Mouse (Mus musculus) R1 (cell line): ENCODE measurements at regions not wholly inside any gene's neighbourhood (a gene's known extent, or its start where the extent isn't known, plus 50 kb on each side); places are given as distances from the start of the nearest gene placed in this dataset.

Experiments used
- DNase-seq: peaks from one replicate; pipeline ENCODE4 v3.0.0-alpha.2; 2018; ENCODE audit warnings: low read depth, low spot score

DNA sequence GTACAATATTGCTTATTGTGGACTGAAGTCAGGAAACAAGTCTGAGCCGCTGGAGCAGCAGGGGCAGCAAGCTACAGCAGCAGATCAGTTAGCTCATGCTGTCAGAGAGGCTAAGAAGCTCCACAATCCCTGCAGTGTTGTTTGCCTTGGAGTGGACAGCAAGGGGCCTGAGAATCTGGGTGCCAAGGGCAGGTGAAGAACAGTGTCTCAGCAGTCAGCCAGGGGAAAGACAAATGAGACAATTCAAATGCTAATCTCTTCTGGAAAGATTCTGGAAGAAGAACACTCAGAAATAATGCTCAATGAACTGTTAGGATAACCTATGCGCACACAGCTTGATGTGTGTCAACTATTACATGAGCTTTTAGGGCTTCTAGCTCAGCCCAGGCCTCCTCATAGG, 315.5 kb upstream of the Nrp1 start:
- peak; percentile 95 for DNase-seq

DNA sequence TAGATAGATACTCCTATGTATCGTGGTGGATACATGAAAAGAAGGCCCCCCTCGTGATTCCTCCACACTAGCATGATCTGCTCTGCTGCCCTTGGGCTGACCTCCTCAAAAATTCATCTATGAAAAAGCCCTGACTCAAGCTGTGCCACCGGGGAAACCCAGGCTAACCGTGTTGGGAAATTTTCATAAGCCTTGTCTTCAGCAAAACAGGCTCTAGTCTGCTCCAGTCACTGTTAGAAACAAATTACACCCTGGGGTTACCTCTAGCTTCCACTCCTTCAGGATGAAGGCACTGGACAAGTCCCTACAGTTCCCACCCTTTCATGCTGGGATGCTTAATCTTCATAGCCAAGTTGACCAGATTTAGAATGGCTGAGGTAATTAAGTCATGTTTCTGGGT, 315.0 kb upstream of the Nrp1 start:
- DNase-seq: no peak

DNA sequence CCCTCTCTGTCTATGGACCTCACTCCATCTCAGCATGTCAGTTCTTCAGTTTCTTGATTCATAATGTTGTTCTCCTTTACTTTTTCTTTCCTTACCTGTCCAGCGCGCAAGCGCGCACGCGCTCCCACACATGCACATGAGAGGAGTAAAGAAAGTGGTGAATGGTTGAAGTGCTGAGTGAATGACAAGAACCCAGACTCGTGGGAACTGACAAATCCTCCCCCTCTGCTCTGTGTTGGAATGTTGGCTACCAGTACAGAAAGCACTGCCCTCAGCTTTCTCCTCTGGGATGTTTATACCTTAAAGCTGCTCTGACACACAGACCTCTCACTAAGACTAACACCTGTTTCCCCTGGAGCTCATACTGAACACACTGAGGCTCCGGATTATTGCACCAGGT, 302.2 kb upstream of the Nrp1 start:
- DNase-seq: no peak

DNA sequence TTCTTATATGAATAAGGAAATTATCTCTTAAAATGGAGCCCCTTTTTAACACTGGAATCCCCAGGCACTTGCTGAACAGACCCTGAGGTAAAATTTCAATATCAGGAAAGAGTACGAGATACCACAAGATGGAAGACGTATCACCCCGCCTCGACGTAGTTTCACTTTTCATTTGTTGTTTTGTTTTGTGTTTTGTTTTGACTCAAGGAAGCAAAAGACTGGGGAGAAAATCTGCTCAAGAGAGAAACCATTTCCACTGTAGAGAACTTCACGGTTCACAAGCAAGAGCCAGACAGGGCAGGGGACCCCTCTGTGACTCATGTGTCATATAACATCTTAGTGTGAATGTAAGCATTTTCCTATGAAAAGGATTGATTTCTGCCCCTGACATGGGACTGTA, 300.6 kb upstream of the Nrp1 start:
- no peak for DNase-seq

DNA sequence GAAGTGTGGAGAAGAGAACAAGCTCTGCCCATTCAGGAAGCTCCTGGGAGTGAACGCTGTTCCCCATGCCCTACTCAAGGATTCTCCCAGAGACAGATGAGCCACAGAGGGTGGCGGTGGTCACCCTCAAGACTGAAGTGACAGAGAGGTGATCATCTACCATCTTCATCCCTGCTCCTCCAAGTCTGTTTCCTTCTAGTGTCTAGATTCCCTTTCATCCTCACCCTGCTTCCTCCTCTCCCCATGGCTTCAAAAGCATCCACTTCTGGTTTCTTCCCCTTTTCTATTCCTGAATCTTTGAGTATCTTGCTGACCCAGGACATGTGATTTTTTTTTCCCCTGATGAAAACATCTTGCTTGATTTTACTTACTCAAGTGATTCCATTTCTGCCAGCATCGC, 298.6 kb upstream of the Nrp1 start:
- DNase-seq: no peak

DNA sequence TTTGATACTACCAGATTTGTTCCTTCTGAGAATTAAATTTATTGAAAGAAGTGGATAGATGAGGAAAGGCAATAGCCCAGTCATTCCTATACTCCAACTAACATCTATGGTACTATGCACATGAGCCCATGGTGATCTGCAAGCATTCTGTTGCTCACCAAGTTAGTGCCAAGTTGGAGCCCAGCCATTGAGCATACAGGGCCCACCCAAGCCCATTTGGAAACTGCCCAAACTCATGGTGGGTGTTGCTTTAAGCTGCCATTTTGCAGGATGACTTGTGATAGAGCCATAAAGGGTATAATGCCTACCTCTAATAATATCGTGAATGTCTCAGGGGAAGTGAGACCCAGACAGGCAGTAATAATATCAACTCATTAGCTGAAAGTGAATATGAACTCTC, 294.2 kb upstream of the Nrp1 start:
- DNase-seq: no peak

DNA sequence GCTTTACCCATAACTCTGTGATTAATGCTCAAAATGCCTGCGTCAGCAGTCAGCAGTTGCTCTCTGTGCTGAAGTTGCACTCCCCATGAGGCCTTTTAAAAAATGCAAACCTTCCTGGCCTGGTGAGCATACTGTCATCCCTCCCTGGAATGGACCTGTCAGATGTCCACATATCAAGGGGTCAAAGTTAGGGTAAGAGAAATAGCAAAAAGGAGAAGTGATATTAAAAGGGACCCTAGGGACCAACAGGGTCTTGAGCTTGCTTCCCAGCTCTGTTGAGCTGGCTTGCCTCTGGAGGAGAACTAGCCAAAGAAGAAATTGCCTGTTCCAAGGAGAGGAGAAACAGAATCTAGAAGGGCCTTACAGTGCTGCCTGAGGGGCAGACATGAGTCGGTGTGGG, 293.3 kb upstream of the Nrp1 start:
- no peak for DNase-seq

DNA sequence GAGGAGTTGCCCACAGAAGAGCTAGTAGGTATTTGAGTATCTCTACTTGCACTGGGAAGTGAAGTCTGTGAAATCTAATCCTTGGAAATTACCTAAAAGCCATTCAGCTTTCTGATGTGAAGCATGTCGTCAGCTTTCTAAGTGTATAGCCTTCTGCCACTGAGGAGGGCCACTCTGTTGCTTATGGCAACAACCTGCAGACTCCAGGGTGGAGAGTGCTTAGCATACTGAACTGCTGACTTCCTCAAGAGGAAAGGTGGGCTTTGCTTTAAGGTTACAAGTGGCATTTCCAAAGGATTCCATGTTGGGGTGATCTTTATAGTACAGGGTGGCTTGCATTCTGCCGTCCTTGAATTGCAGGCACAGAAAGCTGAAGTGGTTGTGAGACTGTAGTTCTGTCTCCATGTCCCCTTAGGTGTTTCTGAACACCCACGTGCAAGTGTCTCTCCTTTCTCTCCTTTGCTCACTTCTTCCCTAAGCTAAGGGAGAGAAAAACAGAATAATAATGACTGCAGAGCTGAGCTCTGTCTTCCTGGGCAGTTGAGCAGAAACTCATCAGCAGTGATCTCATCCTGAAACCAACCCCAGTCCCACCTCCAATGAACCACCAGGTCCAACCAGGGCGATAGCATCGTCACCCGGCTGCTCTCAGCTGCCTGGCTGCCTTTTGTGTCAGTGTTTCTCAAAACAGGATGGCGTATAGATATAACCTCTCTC, 292.3 kb upstream of the Nrp1 start:
- DNase-seq: peak; percentile 22

DNA sequence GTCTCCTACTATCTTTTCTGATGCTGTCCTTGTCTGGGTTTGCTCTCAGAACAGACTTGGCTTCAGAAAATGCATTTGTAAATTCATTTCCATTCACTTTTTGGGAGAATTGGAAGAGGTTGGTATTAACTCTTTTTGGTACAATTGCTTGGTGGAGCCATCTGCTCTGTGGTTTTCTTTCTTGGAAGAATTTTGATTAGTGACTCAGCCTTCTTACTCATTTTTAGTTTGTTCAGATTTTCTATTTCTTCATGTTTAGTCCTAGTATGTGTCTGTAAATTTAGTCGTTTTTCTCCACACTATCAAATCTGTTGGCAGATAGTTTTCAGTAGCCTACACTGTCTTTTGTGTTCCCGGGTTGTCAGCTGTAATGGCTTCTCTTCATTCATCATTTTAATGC, 288.7 kb upstream of the Nrp1 start:
- no peak for DNase-seq

DNA sequence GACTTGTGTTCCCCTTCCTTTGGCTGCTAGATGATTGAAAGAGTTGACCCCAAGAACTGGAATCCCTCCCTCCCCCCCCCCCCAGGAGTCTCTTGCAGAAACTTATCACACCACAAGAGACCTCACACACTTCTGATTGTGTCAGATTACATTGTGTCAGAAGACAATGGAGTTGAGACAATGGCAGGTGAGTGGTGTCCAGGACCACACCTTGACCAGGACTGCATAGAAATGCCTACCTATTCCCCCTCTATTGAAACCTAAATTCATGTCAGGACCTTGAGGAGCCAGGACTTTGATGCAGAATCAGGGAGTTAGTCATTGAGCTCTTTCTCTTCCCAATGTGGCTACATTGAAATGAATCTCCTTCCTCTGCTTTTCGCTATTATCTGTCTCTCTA, 282.8 kb upstream of the Nrp1 start:
- DNase-seq: peak; percentile 33

DNA sequence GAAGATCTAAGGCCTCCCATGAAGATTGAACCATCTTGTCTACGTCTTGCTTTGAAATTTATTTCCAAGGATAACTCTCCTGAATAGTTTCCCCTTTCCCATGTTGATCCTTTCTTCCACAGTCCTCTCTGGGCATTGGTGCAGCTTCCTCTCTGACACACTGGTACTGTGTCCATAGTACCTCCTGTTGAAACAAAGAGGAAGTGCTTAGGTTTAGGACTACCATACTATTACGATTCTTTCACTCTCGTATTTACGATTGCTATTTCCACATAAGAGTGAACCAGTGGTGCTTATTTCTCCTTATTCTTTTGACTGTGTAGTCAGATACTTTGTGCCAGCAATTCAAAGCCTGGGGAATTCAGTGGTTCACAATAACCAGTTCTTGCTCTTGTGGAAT, 282.2 kb upstream of the Nrp1 start:
- DNase-seq: no peak

DNA sequence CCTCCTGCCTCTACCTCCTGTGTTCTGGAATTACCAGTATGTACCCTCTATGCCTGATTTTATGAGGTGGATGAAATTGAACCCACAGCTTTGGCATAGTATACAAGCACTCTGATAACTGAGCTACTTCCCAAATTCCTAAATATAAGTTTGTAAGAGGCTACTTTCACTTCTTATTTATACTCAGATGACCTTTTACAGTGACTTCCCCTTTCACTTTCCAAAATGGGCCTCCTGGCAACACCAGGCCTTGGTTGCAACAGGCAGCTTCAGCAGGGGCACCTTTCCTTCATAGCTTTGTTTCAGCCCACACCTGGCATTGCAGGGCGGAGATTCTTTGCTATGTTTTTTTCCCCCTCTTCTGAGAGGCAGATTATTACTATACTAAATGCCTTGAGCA, 279.7 kb upstream of the Nrp1 start:
- DNase-seq: no peak

DNA sequence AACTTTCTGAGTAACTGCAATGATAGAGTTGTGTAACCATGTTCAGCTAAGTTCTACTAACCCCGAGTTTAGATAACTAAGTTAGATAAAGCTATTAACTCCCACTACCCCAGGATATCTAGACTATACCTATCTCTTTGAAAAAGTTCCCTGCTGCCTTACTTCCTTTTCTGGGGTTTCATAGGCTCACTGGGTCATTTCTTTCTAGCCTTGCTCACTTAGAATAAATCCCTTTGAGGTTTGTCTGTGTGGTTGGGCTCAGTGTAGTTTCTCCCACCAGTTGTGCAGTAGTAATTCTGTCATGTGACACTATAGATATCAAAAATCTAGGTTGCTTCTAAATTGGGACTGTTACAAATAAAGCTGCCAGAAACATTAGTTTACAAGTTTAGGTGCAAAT, 272.6 kb upstream of the Nrp1 start:
- no peak for DNase-seq

DNA sequence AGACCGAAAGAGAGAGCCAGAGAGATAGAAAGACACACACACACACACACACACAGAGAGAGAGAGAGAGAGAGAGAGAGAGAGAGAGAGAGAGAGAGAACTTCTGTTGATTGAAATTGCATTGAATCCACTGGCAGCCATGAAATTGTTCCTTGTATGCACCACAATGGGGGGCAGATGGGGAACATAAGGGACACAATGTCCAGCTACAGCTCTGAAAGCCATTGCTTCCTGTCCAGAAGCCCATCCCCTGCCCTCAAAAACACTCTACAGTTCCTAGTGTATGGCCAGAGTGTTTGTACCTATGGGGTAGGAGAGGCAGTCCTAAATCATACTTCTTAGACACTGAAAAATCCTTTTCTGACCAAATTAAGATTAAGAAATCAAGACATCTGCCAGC, 270.9 kb upstream of the Nrp1 start:
- no peak for DNase-seq

DNA sequence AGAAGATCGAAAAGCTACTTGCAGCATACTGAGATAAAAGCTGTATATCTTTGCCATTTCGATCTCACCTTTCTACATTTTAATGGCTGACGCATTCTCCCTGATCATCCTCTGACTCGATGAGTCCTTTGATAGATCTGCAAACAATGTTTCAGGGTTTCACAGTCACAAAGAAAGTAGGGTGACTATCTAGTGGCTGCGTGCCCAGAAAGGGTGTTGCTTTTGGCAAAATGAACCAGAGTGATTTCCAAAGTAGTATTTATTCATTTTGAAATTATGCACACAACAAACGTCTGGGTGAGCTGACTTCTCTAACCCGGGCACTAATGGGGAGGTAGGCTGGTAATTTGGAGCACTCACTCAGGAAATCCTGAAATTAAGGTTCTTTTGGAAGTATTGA, 265.6 kb upstream of the Nrp1 start:
- no peak for DNase-seq

DNA sequence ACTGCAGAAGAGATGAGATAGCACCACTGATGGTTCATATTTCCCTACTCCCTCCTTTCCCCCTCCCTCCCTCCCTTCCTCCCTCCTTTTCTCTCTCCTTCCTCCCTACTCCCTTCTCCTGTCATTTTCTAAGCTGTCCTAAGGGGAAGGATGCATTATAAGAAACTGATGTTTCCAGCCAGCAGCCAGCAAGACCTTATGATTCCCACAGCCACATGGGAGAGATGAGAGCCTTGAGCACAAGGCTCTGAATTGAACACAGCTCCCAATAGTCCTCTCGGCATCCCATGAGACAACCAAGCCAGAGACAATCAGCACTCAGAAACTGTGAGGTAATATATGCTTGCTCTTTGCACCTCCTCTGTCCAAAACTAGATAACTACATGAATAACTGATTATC, 263.0 kb upstream of the Nrp1 start:
- DNase-seq: no peak

DNA sequence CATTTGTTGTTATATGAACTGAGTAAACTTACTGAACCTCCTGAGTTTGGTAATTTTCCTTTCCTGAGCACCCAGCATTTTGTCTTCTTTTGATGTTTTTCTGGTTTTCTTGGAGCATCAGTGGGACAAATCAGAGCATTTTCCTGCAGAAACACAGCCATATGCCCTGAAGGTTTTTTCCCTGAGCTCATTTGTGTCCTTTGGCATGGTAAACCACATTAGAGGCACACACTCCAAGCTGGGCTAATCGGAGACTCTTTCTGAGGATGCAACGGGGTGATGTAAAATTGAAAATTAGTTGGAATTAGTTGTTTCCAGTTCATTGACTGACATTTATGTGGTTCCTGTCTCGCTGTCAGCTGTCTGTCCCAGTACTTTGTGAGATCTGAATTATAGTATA, 260.8 kb upstream of the Nrp1 start:
- DNase-seq: no peak

DNA sequence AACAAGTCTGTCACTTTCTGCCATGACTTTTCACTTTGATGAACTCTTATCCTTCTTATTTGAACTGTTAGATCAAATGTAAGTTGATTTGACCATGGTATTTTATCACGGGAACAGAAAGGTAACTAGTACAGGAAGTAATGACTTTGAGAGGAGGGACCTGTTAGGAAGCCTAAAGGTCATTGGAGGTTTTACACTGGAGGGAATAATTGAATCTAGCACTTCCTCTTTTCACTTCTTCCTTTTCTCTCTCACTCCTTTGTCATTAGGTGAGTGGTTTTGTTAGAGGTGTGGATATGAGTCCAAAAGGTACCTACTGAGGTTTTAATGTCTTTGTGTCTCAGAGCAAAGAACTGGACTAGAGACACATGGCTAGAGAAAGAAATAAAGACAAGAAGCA, 255.0 kb upstream of the Nrp1 start:
- DNase-seq: no peak

DNA sequence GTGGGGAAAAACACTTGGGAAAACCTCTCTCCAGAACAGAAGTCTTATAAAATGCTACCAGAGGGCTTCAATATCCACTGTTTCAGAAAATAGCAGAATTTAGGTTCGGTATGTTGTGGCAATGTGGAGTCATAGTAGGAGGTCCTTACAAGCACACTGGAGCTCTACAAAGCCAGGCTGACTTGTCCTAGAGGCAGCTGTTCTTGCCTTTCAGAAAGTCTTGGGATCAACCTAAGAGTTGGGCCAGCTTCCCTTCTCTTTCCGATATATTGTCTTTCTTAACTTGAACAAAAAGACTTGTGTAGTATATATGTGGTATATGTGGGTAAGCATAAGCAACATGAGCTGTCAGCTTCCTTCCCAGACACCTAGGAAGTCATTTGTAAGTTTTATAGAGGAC, 251.8 kb upstream of the Nrp1 start:
- no peak for DNase-seq

DNA sequence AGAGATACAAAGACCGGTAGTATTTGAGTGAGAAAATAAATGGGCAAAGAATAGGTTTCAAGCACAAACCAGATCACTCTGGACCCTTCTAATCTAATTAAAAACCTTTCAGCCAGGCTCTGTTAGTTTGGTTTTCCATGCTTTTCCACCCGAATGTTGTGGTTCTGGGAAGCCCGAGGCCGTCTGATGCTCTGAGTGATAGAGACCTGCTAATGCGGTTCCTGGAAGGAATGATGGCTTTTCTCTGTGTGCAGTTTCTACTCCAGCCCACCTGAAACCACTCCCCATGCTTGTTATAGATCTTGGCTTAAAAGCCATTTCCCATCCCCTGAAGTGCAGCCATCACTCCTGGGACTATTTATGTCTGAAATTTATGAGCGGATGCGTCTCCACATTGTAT, 251.4 kb upstream of the Nrp1 start:
- no peak for DNase-seq

DNA sequence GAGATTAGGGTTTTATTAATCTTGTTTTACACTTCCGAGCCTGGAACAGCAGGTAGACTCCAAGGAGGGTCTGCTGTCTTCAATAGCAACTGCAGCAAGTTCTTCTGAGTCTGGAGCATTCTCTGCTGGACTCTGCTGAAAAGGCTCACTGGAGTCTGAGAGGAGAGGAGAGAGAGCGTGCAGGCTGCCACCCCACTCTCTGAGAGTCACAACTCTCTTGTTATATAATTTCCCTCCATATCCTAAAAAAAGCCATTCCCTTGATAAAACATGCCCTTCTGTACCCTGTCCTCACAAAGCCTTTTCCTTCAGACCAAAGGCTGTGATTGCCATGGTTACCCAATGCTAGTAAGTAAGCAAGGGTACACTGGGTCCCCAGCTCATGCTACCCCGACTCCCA, 249.4 kb upstream of the Nrp1 start:
- DNase-seq: no peak

DNA sequence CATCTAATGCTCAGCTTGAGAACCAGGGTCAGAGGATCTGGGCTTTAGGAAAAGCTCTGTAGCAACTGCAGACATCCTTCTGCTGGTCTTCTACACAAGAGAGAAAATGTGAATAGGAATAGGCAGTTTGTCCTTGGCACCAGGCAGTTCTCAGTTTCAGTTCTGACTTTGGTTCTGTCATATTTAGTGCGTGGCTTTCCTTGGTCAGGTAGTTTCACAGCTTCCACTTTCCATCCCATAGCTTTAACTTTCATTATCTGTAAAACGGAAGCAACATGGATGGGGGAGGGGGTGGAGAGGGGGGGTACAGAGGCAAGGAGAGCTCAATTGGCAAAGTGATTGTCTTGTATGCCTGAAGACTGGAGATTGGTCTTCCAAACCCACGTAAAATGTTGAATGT, 247.3 kb upstream of the Nrp1 start:
- no peak for DNase-seq

DNA sequence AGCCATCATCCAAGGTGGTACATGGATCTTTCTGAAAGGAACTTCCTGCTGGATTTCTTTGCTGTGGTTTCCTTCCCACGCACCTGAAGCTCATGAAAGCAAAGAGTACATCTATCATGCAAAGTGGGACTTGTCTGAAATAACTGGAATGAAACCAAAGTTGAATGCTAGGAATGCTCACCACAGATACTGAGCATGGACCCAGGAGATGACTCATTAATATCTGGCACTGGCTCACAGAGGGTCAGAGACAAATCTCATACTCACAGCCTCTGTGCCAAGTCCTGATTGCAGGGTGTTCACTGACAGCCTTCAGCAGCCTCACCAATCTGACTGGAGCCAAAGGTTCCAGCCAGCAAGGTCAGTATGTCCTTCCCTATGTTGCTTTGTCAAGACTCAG, 245.3 kb upstream of the Nrp1 start:
- no peak for DNase-seq

DNA sequence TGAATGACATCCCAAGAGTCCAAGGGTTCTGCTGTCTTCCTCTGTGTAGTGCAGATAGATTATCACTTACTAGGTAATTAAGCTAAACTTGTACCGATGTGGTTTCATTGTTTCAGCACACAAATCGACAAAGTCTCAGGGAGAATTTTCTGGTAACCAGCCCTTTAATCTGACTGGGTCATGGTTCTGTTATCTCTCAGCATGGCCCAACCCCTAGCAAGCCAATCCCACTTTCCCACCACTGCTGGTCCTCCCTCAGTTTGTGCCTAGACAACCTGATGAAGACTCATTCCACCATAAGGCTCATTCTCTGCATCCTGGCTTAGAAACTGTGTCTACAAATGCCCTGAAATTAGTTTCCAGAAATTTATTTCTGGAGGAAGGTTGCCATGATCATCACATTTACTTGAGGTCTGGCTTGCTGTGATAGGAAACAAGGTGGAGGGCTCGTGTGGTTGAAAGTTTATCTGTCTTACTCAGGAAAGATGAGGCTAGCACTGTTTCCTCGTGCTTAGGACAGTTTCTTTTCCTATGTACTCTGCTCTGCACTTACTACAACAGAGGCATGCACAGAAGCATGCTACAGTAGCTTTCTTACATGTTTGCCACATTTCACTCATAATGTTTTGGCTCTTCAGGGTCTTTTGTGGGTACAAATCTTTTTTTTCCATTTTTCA, 217.0 kb upstream of the Nrp1 start:
- DNase-seq: no peak
